Mouse (Mus musculus): ENCODE measurements around the gene Ssu72. TPM values are rescaled to one million over a fixed set of nuclear protein-coding genes. Genes with fewer than 3 reads are reported as not detected.

The Ssu72 gene
- polyA plus RNA-seq, 1 experiment from 2014 or later, result 111 TPM

GRCm38 (mm10) chr4:155721668-155722083 is 17.1 kb downstream of the Ssu72 start:
- Histone ChIP-seq H3K4me3 (ENCODE audit: low read length) (no peak overlapping the region), H3K9ac (ENCODE audit: low read length) (no peak overlapping the region), H3K27me3 (ENCODE audit: control insufficient read depth, insufficient read depth, low read length) (no peaks in the 10 kb centered on the region), H3K9me3 (replicated peaks; ENCODE audit: control insufficient read depth, low read length) (no peaks in the 10 kb centered on the region), H3K4me2 (ENCODE audit: low read depth, low read length) (no peak overlapping the region), H3K4me1 (ENCODE audit: control insufficient read depth, insufficient read depth, low read length) (no peaks in the 10 kb centered on the region), H3K36me3 (ENCODE audit: control insufficient read depth, insufficient read depth) (peaks cover 8% of the 10 kb centered on the region), H3K27ac (ENCODE audit: low read length) (no peak overlapping the region)
- no peak for ATAC-seq (replicated peaks; ENCODE audit: extremely low read depth, insufficient read depth, low FRiP score)
- WGBS, result 63% methylated on average over 4 of the region's 4 CpGs

- Histone ChIP-seq H3K36me3 (ENCODE audit: control insufficient read depth, insufficient read depth) (no peaks in the 10 kb centered on the region; the same call in 1 of the 2 replicates), H3K4me3 (ENCODE audit: low read length) (no peak overlapping the region), H3K27ac (ENCODE audit: low read length) (no peak overlapping the region), H3K27me3 (ENCODE audit: control insufficient read depth, insufficient read depth, low read length) (no peaks in the 10 kb centered on the region), H3K4me1 (ENCODE audit: control insufficient read depth, insufficient read depth, low read length) (no peaks in the 10 kb centered on the region), H3K9me3 (replicated peaks; ENCODE audit: control insufficient read depth, low read length) (no peaks in the 10 kb centered on the region), H3K9ac (ENCODE audit: low read length) (no peak overlapping the region), H3K4me2 (ENCODE audit: low read depth, low read length) (no peak overlapping the region)
- no peak for ATAC-seq (replicated peaks; ENCODE audit: extremely low read depth, insufficient read depth, low FRiP score)
- 80% methylated on average over 2 of the region's 2 CpGs for WGBS
Measured at GRCm38 (mm10) chr4:155727993-155728392, 23.4 kb downstream of the Ssu72 start.

- Histone ChIP-seq H3K36me3 (ENCODE audit: control insufficient read depth, insufficient read depth) (no peaks in the 10 kb centered on the region), H3K4me1 (ENCODE audit: control insufficient read depth, insufficient read depth, low read length) (peaks cover 11% of the 10 kb centered on the region), H3K27me3 (ENCODE audit: control insufficient read depth, insufficient read depth, low read length) (no peaks in the 10 kb centered on the region), H3K9ac (ENCODE audit: low read length) (no peak overlapping the region), H3K9me3 (replicated peaks; ENCODE audit: control insufficient read depth, low read length) (no peaks in the 10 kb centered on the region), H3K4me2 (ENCODE audit: low read depth, low read length) (no peak overlapping the region), H3K27ac (ENCODE audit: low read length) (no peak overlapping the region), H3K4me3 (ENCODE audit: low read length) (no peak overlapping the region)
- WGBS, result 88% methylated on average over 10 of the region's 10 CpGs
- ATAC-seq (replicated peaks; ENCODE audit: extremely low read depth, insufficient read depth, low FRiP score), result no peak
Measured at GRCm38 (mm10) chr4:155733267-155733666, 28.7 kb downstream of the Ssu72 start.

- ATAC-seq (replicated peaks; ENCODE audit: extremely low read depth, insufficient read depth, low FRiP score), result peak; percentile 88
- Histone ChIP-seq H3K36me3 (ENCODE audit: control insufficient read depth, insufficient read depth) (no peaks in the 10 kb centered on the region), H3K4me1 (ENCODE audit: control insufficient read depth, insufficient read depth, low read length) (peaks cover 11% of the 10 kb centered on the region), H3K4me2 (ENCODE audit: low read depth, low read length) (peak within 1 kb of the TSS; percentile 93), H3K27ac (ENCODE audit: low read length) (peak within 1 kb of the TSS; percentile 82), H3K9ac (ENCODE audit: low read length) (peak within 1 kb of the TSS; percentile 87), H3K4me3 (ENCODE audit: low read length) (peak within 1 kb of the TSS; percentile 82), H3K27me3 (ENCODE audit: control insufficient read depth, insufficient read depth, low read length) (no peaks in the 10 kb centered on the region), H3K9me3 (replicated peaks; ENCODE audit: control insufficient read depth, low read length) (no peaks in the 10 kb centered on the region)
- WGBS, result under 1% methylated on average over 27 of the region's 35 CpGs
Measured at GRCm38 (mm10) chr4:155734350-155734941, 29.8 kb downstream of the Ssu72 start, which contains the start of gene Tmem240. Gene Tmem240 (plus strand): TSS chr4:155734800.

DNA sequence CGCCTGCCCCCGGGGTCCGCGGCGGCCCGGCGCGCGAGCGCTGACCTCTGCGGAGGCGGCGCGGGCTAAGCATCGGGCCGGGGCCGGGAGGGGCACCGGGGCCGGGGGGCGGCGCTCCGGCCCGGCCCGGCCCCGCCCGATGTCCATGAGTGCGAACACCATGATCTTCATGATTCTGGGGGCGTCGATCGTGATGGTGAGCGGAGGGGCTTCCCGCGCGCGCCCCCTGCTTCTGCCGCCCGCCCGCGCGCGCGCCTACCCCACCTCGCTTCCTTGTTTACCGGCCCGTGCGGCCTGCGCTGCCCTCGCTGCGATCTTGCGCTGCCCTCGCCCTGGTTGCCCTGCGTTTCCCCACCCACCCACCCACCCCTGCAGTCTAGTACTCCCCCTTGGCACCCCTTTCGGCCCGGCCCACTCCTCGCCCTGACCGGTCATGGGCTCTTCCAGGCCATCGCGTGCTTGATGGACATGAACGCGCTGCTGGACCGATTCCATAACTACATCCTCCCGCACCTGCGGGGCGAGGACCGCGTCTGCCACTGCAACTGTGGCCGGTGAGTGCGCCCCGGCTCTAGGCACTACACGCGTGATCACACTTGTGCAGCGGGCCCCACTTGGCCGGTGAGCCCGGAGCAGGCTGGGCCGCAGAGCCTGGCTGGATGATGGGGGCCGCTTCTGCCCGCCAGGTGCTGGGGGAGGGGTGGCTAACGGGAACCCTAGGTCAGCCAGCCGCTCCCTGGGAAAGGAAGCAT is 30.5 kb downstream of the Ssu72 start:
- Histone ChIP-seq H3K27me3 (ENCODE audit: control insufficient read depth, insufficient read depth, low read length) (no peaks in the 10 kb centered on the region), H3K36me3 (ENCODE audit: control insufficient read depth, insufficient read depth) (peaks cover 4% of the 10 kb centered on the region; the same call in 1 of the 2 replicates), H3K4me1 (ENCODE audit: control insufficient read depth, insufficient read depth, low read length) (peaks cover 11% of the 10 kb centered on the region), H3K4me3 (ENCODE audit: low read length) (peak overlapping the region; percentile 82), H3K9ac (ENCODE audit: low read length) (peak overlapping the region; percentile 87), H3K27ac (ENCODE audit: low read length) (peak overlapping the region; percentile 82), H3K4me2 (ENCODE audit: low read depth, low read length) (peak overlapping the region; percentile 93), H3K9me3 (replicated peaks; ENCODE audit: control insufficient read depth, low read length) (no peaks in the 10 kb centered on the region)
- ATAC-seq (replicated peaks; ENCODE audit: extremely low read depth, insufficient read depth, low FRiP score), result peak; percentile 68
- under 1% methylated on average over 54 of the region's 79 CpGs for WGBS

DNA sequence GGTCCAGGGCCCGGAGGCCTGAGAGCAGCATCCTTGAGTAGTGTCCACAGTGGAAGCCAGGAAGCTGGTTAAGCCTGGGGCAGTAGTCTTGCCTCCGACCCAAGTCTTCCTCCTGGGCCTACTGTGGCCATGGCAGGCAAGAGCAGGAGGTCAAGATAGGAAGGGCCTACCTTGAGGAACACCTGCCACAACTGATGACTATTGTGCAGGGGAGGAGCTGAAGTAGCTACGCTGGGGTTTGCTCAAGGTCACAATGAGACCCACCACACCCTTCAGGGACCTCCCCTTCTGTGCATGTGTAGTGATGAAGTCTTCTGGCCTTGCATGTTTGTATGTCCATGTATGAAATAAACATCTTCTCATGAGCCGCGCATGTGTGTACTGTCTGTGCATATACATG is 31.2 kb downstream of the Ssu72 start:
- Histone ChIP-seq H3K4me1 (ENCODE audit: control insufficient read depth, insufficient read depth, low read length) (peaks cover 11% of the 10 kb centered on the region), H3K9ac (ENCODE audit: low read length) (peak overlapping the region; percentile 87), H3K27ac (ENCODE audit: low read length) (no peak overlapping the region), H3K4me2 (ENCODE audit: low read depth, low read length) (peak overlapping the region; percentile 93), H3K9me3 (replicated peaks; ENCODE audit: control insufficient read depth, low read length) (no peaks in the 10 kb centered on the region), H3K4me3 (ENCODE audit: low read length) (peak overlapping the region; percentile 82), H3K36me3 (ENCODE audit: control insufficient read depth, insufficient read depth) (peaks cover 6% of the 10 kb centered on the region; the same call in 1 of the 2 replicates), H3K27me3 (ENCODE audit: control insufficient read depth, insufficient read depth, low read length) (no peaks in the 10 kb centered on the region)
- 73% methylated on average over 5 of the region's 5 CpGs for WGBS
- ATAC-seq (replicated peaks; ENCODE audit: extremely low read depth, insufficient read depth, low FRiP score), result no peak

- Histone ChIP-seq H3K36me3 (ENCODE audit: control insufficient read depth, insufficient read depth) (peaks cover 6% of the 10 kb centered on the region; the same call in 1 of the 2 replicates), H3K4me2 (ENCODE audit: low read depth, low read length) (no peak overlapping the region), H3K4me1 (ENCODE audit: control insufficient read depth, insufficient read depth, low read length) (peaks cover 11% of the 10 kb centered on the region), H3K27ac (ENCODE audit: low read length) (no peak overlapping the region), H3K27me3 (ENCODE audit: control insufficient read depth, insufficient read depth, low read length) (no peaks in the 10 kb centered on the region), H3K4me3 (ENCODE audit: low read length) (no peak overlapping the region), H3K9me3 (replicated peaks; ENCODE audit: control insufficient read depth, low read length) (no peaks in the 10 kb centered on the region), H3K9ac (ENCODE audit: low read length) (no peak overlapping the region)
- whole genome bisulfite sequencing, result 84% methylated on average over 5 of the region's 5 CpGs
- no peak for ATAC-seq (replicated peaks; ENCODE audit: extremely low read depth, insufficient read depth, low FRiP score)
Measured at GRCm38 (mm10) chr4:155736421-155736820, 31.8 kb downstream of the Ssu72 start.

GRCm38 (mm10) chr4:155738262-155738661 is 33.7 kb downstream of the Ssu72 start:
- Histone ChIP-seq H3K9me3 (replicated peaks; ENCODE audit: control insufficient read depth, low read length) (no peaks in the 10 kb centered on the region), H3K27me3 (ENCODE audit: control insufficient read depth, insufficient read depth, low read length) (no peaks in the 10 kb centered on the region), H3K27ac (ENCODE audit: low read length) (no peak overlapping the region), H3K9ac (ENCODE audit: low read length) (no peak overlapping the region), H3K36me3 (ENCODE audit: control insufficient read depth, insufficient read depth) (peaks cover 9% of the 10 kb centered on the region), H3K4me3 (ENCODE audit: low read length) (no peak overlapping the region), H3K4me2 (ENCODE audit: low read depth, low read length) (no peak overlapping the region), H3K4me1 (ENCODE audit: control insufficient read depth, insufficient read depth, low read length) (peaks cover 11% of the 10 kb centered on the region)
- WGBS, result 59% methylated on average over 8 of the region's 8 CpGs
- ATAC-seq (replicated peaks; ENCODE audit: extremely low read depth, insufficient read depth, low FRiP score), result no peak

GRCm38 (mm10) chr4:155739152-155739551 is 34.6 kb downstream of the Ssu72 start:
- Histone ChIP-seq H3K36me3 (ENCODE audit: control insufficient read depth, insufficient read depth) (peaks cover 13% of the 10 kb centered on the region), H3K4me3 (ENCODE audit: low read length) (no peak overlapping the region), H3K27ac (ENCODE audit: low read length) (no peak overlapping the region), H3K4me2 (ENCODE audit: low read depth, low read length) (no peak overlapping the region), H3K4me1 (ENCODE audit: control insufficient read depth, insufficient read depth, low read length) (peaks cover 9% of the 10 kb centered on the region), H3K9me3 (replicated peaks; ENCODE audit: control insufficient read depth, low read length) (no peaks in the 10 kb centered on the region), H3K9ac (ENCODE audit: low read length) (no peak overlapping the region), H3K27me3 (ENCODE audit: control insufficient read depth, insufficient read depth, low read length) (no peaks in the 10 kb centered on the region)
- ATAC-seq (replicated peaks; ENCODE audit: extremely low read depth, insufficient read depth, low FRiP score), result no peak
- 81% methylated on average over 6 of the region's 6 CpGs for WGBS
